Mouse (Mus musculus) intestine, embryonic 16.5 days (tissue): Measurements from ENCODE around the gene Ogdh. TPM values are rescaled to one million over a fixed set of nuclear protein-coding genes. Genes with fewer than 3 reads are reported as not detected.

Source experiments
- ATAC-seq: fragments of 200-750 bp; cut with Nextera tagmentation; 2 replicates; pipeline ENCODE4 v1.8.0; 2017; ENCODE audit warnings: moderate TSS enrichment, moderate library complexity
- H3K27ac ChIP-seq: fragments of 300-500 bp; sonication (generic); 2 replicates; pipeline ENCODE4 v1.5.1; 2014; ENCODE audit warnings: mild to moderate bottlenecking, low read length
- H3K27me3 ChIP-seq: fragments of 300-500 bp; sonication (generic); replicated peaks from 2 replicates; pipeline ENCODE4 v1.6.1; 2014; ENCODE audit warnings: low read length, control low read depth, mixed read lengths; ENCODE audit not compliant: control insufficient read depth, insufficient read depth
- H3K36me3 ChIP-seq: fragments of 300-500 bp; sonication (generic); 2 replicates; pipeline ENCODE4 v1.6.1; 2014; ENCODE audit warnings: low read length, control low read depth; ENCODE audit not compliant: control insufficient read depth, insufficient read depth
- H3K4me1 ChIP-seq: fragments of 300-500 bp; sonication (generic); 2 replicates; pipeline ENCODE4 v1.6.1; 2014; ENCODE audit warnings: low read length, control low read depth, mixed read lengths; ENCODE audit not compliant: control insufficient read depth, insufficient read depth
- H3K4me2 ChIP-seq: fragments of 300-500 bp; sonication (generic); 2 replicates; pipeline ENCODE4 v1.6.1; 2014; ENCODE audit warnings: low read depth, low read length, control low read depth
- H3K4me3 ChIP-seq: fragments of 300-500 bp; sonication (generic); 2 replicates; pipeline ENCODE4 v1.5.1; 2014; ENCODE audit warnings: mild to moderate bottlenecking, low read length
- H3K9ac ChIP-seq: fragments of 300-500 bp; sonication (generic); 2 replicates; pipeline ENCODE4 v1.6.1; 2014; ENCODE audit warnings: low read depth, low read length
- H3K9me3 ChIP-seq: fragments of 300-500 bp; sonication (generic); 2 replicates; pipeline ENCODE4 v1.6.1; 2016; ENCODE audit warnings: low read length, control low read depth; ENCODE audit not compliant: control insufficient read depth
- WGBS: fragments of 180-500 bp; shearing (Covaris S2); extraction: QIAGEN DNeasy Blood & Tissue Kit; methylation state at CpG from one replicate; pipeline ENCODE4 v1.1.7; 2014; 5-methylcytosine and 5-hydroxymethylcytosine counted together
- polyA plus RNA-seq: library from polyadenylated mRNA; unstranded; fragments of >200 nt; fragmentation: Nextera tagmentation; extraction: Ambion mirVana; gene quantifications from 2 replicates; pipeline ENCODE4 v1.2.1, GENCODE M21; 2015

The Ogdh gene
- polyA plus RNA-seq, 1 experiment from 2014 or later: 171 TPM

DNA sequence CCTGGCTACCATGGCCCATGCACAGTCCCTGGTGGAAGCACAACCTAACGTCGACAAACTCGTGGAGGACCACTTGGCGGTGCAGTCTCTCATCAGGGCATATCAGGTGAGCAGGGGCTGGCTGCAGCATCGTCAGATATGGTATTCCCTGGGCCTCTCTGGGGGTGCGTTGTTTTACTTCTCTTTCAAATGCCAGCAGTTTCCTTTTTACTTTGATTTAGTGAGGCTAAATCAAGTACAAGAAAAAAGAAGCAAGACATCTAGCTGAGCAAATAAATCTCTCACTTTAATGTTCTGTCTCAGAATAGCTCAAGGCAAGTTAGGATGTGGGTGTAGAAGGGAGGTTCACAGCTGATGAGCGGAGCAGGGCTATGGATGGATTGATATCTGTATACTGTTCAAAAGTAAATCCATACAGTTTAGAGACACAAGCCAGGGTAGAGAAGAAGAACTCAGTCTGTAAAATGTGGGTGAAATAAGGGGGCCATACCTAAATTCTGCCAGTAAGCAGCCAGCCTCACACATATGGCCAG, 22.5 kb downstream of the Ogdh start:
- H3K27ac ChIP-seq: no peak overlapping the region
- 80% methylated on average over 7 of the region's 7 CpGs for WGBS
- no peaks in the 10 kb centered on the region for H3K27me3 ChIP-seq
- H3K4me1 ChIP-seq: no peaks in the 10 kb centered on the region
- ATAC-seq: no peak
- H3K4me3 ChIP-seq: no peak overlapping the region
- peaks cover 10% of the 10 kb centered on the region for H3K36me3 ChIP-seq
- no peaks in the 10 kb centered on the region for H3K9me3 ChIP-seq
- no peak overlapping the region for H3K9ac ChIP-seq
- no peak overlapping the region for H3K4me2 ChIP-seq

- Histone ChIP-seq H3K4me2 (no peak overlapping the region), H3K36me3 (peaks cover 10% of the 10 kb centered on the region; the same call in 1 of the 2 replicates), H3K27me3 (no peaks in the 10 kb centered on the region), H3K9ac (no peak overlapping the region), H3K9me3 (no peaks in the 10 kb centered on the region), H3K4me3 (no peak overlapping the region), H3K27ac (no peak overlapping the region), H3K4me1 (no peaks in the 10 kb centered on the region)
- no peak for ATAC-seq
- 91% methylated on average over 11 of the region's 11 CpGs for WGBS
Observed at GRCm38 (mm10) chr11:6316821-6317220, 25.4 kb downstream of the Ogdh start.

DNA sequence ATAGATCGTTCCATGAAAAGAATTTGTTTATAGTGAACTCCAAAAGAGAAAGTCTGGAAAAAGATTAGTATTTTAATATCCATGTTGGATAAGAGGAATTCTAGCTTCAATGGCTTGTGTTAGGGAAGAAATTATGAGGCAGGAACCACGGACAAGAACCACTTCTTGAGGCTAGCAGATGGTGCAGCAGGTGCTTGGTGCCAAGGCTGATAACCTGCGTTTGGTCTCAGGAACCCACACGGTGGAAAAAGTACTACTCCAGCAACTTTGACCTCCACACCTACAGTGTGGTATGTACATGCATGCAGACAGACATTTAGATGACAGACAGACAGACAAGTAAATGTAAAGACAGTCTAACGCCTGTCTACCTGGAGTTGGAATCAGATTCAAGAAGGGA, 27.1 kb downstream of the Ogdh start:
- H3K36me3 ChIP-seq: peaks cover 10% of the 10 kb centered on the region; the same call in 1 of the 2 replicates

GRCm38 (mm10) chr11:6319374-6319773, 27.9 kb downstream of the Ogdh start:
- Histone ChIP-seq H3K36me3 (peaks cover 8% of the 10 kb centered on the region; the same call in 1 of the 2 replicates), H3K9me3 (no peaks in the 10 kb centered on the region), H3K4me2 (no peak overlapping the region), H3K27me3 (no peaks in the 10 kb centered on the region), H3K4me1 (no peaks in the 10 kb centered on the region), H3K9ac (no peak overlapping the region), H3K4me3 (no peak overlapping the region), H3K27ac (no peak overlapping the region)
- ATAC-seq: no peak
- WGBS: 84% methylated on average over 2 of the region's 2 CpGs

More for the DNA sequence above, 27.1 kb downstream of the Ogdh start:
- ATAC-seq: no peak
- Histone ChIP-seq H3K9me3 (no peaks in the 10 kb centered on the region), H3K4me3 (no peak overlapping the region), H3K27ac (no peak overlapping the region), H3K4me2 (no peak overlapping the region), H3K9ac (no peak overlapping the region), H3K27me3 (no peaks in the 10 kb centered on the region), H3K4me1 (no peaks in the 10 kb centered on the region)
- 93% methylated on average over 5 of the region's 5 CpGs for WGBS

DNA sequence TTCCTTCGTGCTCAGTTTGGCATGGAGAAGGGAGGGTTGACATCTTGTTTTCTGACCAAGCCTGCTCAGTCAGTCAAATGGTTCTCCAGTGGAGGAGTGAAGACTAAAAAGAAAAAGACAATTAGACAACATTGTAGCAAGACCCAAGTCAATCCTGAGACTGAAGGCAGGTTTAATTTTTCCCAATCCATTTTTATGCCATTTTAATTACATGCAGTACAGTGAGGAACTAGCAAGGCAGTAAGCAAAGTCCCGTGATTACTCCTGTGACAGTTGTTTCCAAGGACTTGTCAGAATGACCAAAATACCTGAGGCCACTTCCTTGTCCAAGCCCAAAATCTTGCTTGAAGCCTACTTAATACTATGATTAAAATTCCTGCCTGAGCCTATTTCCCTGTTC, 30.7 kb downstream of the Ogdh start:
- Histone ChIP-seq H3K36me3 (0 out of 2 replicates have a peak, but pooled peaks cover 4% of the 10 kb centered on the region), H3K9me3 (no peaks in the 10 kb centered on the region), H3K27me3 (no peaks in the 10 kb centered on the region), H3K4me3 (no peak overlapping the region), H3K9ac (no peak overlapping the region), H3K4me1 (no peaks in the 10 kb centered on the region), H3K4me2 (no peak overlapping the region), H3K27ac (no peak overlapping the region)
- WGBS: 86% methylated on average over 2 of the region's 2 CpGs
- no peak for ATAC-seq

GRCm38 (mm10) chr11:6323348-6323747, 31.9 kb downstream of the Ogdh start:
- H3K4me2 ChIP-seq: no peak overlapping the region
- no peaks in the 10 kb centered on the region for H3K9me3 ChIP-seq
- no peaks in the 10 kb centered on the region for H3K27me3 ChIP-seq
- no peak for ATAC-seq
- H3K36me3 ChIP-seq: 0 out of 2 replicates have a peak, but pooled peaks cover 4% of the 10 kb centered on the region
- WGBS: 83% methylated on average over 5 of the region's 5 CpGs
- no peak overlapping the region for H3K4me3 ChIP-seq
- H3K9ac ChIP-seq: no peak overlapping the region
- H3K4me1 ChIP-seq: no peaks in the 10 kb centered on the region
- no peak overlapping the region for H3K27ac ChIP-seq

DNA sequence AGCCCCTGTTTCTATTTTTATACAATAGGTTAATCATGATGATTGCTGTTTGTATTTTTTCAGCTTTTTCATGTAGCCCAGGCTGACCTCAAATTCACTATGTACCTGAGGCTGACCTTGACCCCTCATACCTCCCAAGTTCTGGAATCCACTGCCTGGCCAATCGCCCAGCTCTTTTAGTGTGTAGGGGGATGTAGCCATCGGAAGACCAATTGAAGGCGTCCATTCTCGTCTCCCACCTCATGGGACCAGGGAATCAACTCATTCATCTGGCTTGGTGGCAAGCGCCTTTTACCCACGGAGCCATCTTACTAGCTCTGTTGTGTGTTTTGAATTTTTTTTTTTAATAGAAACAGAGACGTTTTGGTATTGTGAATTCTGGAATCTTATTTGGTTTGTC, 39.8 kb downstream of the Ogdh start:
- H3K27me3 ChIP-seq: no peaks in the 10 kb centered on the region
- ATAC-seq: no peak

GRCm38 (mm10) chr11:6332606-6333005, 41.2 kb downstream of the Ogdh start:
- Histone ChIP-seq H3K36me3 (peaks cover 9% of the 10 kb centered on the region), H3K27ac (no peak overlapping the region), H3K4me1 (no peaks in the 10 kb centered on the region), H3K4me3 (no peak overlapping the region), H3K9ac (no peak overlapping the region), H3K9me3 (no peaks in the 10 kb centered on the region), H3K27me3 (no peaks in the 10 kb centered on the region), H3K4me2 (no peak overlapping the region)
- 79% methylated on average over 3 of the region's 3 CpGs for WGBS
- ATAC-seq: no peak

More for the DNA sequence above, 39.8 kb downstream of the Ogdh start:
- H3K4me1 ChIP-seq: no peaks in the 10 kb centered on the region
- WGBS: 90% methylated on average over 7 of the region's 7 CpGs
- H3K4me3 ChIP-seq: no peak overlapping the region
- H3K4me2 ChIP-seq: no peak overlapping the region
- H3K9ac ChIP-seq: no peak overlapping the region
- peaks cover 6% of the 10 kb centered on the region for H3K36me3 ChIP-seq
- no peak overlapping the region for H3K27ac ChIP-seq
- no peaks in the 10 kb centered on the region for H3K9me3 ChIP-seq

DNA sequence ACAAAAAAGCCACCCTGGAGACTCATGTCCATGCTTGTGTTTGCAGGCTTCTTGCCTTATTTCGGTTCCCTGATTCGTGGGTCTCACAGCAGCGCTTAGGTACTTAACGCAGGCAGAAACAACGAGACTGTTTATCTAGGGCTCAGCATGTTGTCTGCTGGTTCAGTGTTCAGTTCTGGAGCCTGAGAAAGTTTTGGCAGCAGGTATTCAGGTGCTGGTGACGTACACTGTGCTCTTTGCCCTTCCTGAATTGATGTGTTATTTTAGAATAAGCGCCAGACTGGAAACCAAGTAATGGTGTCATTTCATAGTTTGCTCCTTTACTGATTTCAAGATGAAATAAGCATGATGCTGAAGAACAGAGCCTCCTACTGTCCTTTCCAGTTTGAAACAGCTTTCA, 42.0 kb downstream of the Ogdh start:
- Histone ChIP-seq H3K27ac (no peak overlapping the region), H3K4me1 (no peaks in the 10 kb centered on the region), H3K4me2 (no peak overlapping the region), H3K9ac (no peak overlapping the region), H3K4me3 (no peak overlapping the region), H3K9me3 (no peaks in the 10 kb centered on the region), H3K36me3 (peaks cover 9% of the 10 kb centered on the region), H3K27me3 (no peaks in the 10 kb centered on the region)
- WGBS: 89% methylated on average over 7 of the region's 7 CpGs
- ATAC-seq: no peak

GRCm38 (mm10) chr11:6335321-6335720, 43.9 kb downstream of the Ogdh start:
- no peak for ATAC-seq

More at GRCm38 (mm10) chr11:6335321-6335720, 43.9 kb downstream of the Ogdh start:
- WGBS: 91% methylated on average over 7 of the region's 7 CpGs
- peaks cover 12% of the 10 kb centered on the region for H3K36me3 ChIP-seq
- H3K9me3 ChIP-seq: no peaks in the 10 kb centered on the region
- no peak overlapping the region for H3K9ac ChIP-seq
- H3K27ac ChIP-seq: no peak overlapping the region
- H3K4me2 ChIP-seq: no peak overlapping the region
- H3K4me1 ChIP-seq: no peaks in the 10 kb centered on the region
- no peak overlapping the region for H3K4me3 ChIP-seq
- no peaks in the 10 kb centered on the region for H3K27me3 ChIP-seq
